Mouse (Mus musculus) midbrain, embryonic 16.5 days (tissue): ENCODE measurements at regions not wholly inside any gene's neighbourhood (a gene's known extent, or its start where the extent isn't known, plus 50 kb on each side); places are given as distances from the start of the nearest gene placed in this dataset.

Experiments used
- ATAC-seq: fragments of 200-750 bp; cut with Nextera tagmentation; 2 replicates; pipeline ENCODE4 v1.8.0; 2017; ENCODE audit warnings: moderate TSS enrichment
- H3K27ac ChIP-seq: fragments of 300-500 bp; sonication (generic); 2 replicates; pipeline ENCODE4 v1.5.1; 2014; ENCODE audit warnings: mild to moderate bottlenecking, low read length, mixed read lengths
- H3K27me3 ChIP-seq: fragments of 300-500 bp; sonication (generic); 2 replicates; pipeline ENCODE4 v1.6.1; 2014; ENCODE audit warnings: low read depth, low read length, mixed read lengths; ENCODE audit not compliant: control insufficient read depth, insufficient read depth
- H3K36me3 ChIP-seq: fragments of 300-500 bp; sonication (generic); 2 replicates; pipeline ENCODE4 v1.6.1; 2014; ENCODE audit warnings: mild to moderate bottlenecking, low read length, moderate library complexity, mixed read lengths; ENCODE audit not compliant: control insufficient read depth, insufficient read depth
- H3K4me1 ChIP-seq: fragments of 300-500 bp; sonication (generic); 2 replicates; pipeline ENCODE4 v1.6.1; 2014; ENCODE audit warnings: mild to moderate bottlenecking, low read length, mixed read lengths; ENCODE audit not compliant: control insufficient read depth, insufficient read depth
- H3K4me2 ChIP-seq: fragments of 300-500 bp; sonication (generic); 2 replicates; pipeline ENCODE4 v1.6.1; 2014; ENCODE audit warnings: mild to moderate bottlenecking, low read length, mixed read lengths
- H3K4me3 ChIP-seq: fragments of 300-500 bp; sonication (generic); 2 replicates; pipeline ENCODE4 v1.5.1; 2014; ENCODE audit warnings: low read depth, mild to moderate bottlenecking, low read length, moderate library complexity, mixed read lengths
- H3K9ac ChIP-seq: fragments of 300-500 bp; sonication (generic); 2 replicates; pipeline ENCODE4 v1.6.1; 2014; ENCODE audit warnings: low read depth, low read length, mixed read lengths
- H3K9me3 ChIP-seq: fragments of 300-500 bp; sonication (generic); replicated peaks from 2 replicates; pipeline ENCODE4 v1.6.1; 2014; ENCODE audit warnings: mild to moderate bottlenecking, low read length, mixed read lengths; ENCODE audit not compliant: control insufficient read depth, poor library complexity, severe bottlenecking
- WGBS: fragments of 180-500 bp; shearing (Covaris S2); extraction: QIAGEN DNeasy Blood & Tissue Kit; methylation state at CpG from one replicate; pipeline ENCODE4 v1.1.7; 2014; 5-methylcytosine and 5-hydroxymethylcytosine counted together

- no peak overlapping the region for H3K4me3 ChIP-seq
- WGBS: 94% methylated on average over 4 of the region's 4 CpGs
- H3K36me3 ChIP-seq: no peaks in the 10 kb centered on the region
- H3K9me3 ChIP-seq: no peaks in the 10 kb centered on the region
- H3K9ac ChIP-seq: no peak overlapping the region
- H3K4me2 ChIP-seq: no peak overlapping the region
- no peaks in the 10 kb centered on the region for H3K27me3 ChIP-seq
- H3K4me1 ChIP-seq: no peaks in the 10 kb centered on the region
- H3K27ac ChIP-seq: no peak overlapping the region
- no peak for ATAC-seq
Observed at GRCm38 (mm10) chr3:18295921-18296320, 347.7 kb downstream of the Cypt12 start.

GRCm38 (mm10) chr3:18298699-18299098, 350.5 kb downstream of the Cypt12 start:
- H3K4me3 ChIP-seq: no peak overlapping the region
- no peak overlapping the region for H3K4me2 ChIP-seq
- 93% methylated on average over 3 of the region's 3 CpGs for WGBS

GRCm38 (mm10) chr3:18299502-18299901, 351.3 kb downstream of the Cypt12 start:
- no peak overlapping the region for H3K9ac ChIP-seq
- H3K36me3 ChIP-seq: no peaks in the 10 kb centered on the region
- no peak overlapping the region for H3K4me3 ChIP-seq
- H3K9me3 ChIP-seq: no peaks in the 10 kb centered on the region
- H3K4me1 ChIP-seq: no peaks in the 10 kb centered on the region
- WGBS: 60% methylated on average over 2 of the region's 2 CpGs
- H3K27me3 ChIP-seq: no peaks in the 10 kb centered on the region
- H3K27ac ChIP-seq: no peak overlapping the region
- no peak for ATAC-seq
- H3K4me2 ChIP-seq: no peak overlapping the region

More at GRCm38 (mm10) chr3:18298699-18299098, 350.5 kb downstream of the Cypt12 start:
- Histone ChIP-seq H3K9me3 (no peaks in the 10 kb centered on the region), H3K27ac (no peak overlapping the region), H3K36me3 (no peaks in the 10 kb centered on the region), H3K4me1 (no peaks in the 10 kb centered on the region), H3K27me3 (no peaks in the 10 kb centered on the region), H3K9ac (no peak overlapping the region)
- ATAC-seq: no peak

- Histone ChIP-seq H3K4me3 (no peak overlapping the region), H3K9ac (no peak overlapping the region), H3K4me2 (no peak overlapping the region), H3K36me3 (no peaks in the 10 kb centered on the region), H3K27me3 (no peaks in the 10 kb centered on the region), H3K4me1 (no peaks in the 10 kb centered on the region), H3K27ac (no peak overlapping the region), H3K9me3 (no peaks in the 10 kb centered on the region)
- WGBS: 92% methylated on average over 2 of the region's 2 CpGs
- no peak for ATAC-seq
Observed at GRCm38 (mm10) chr3:18319433-18319832, 371.2 kb downstream of the Cypt12 start.

GRCm38 (mm10) chr3:18333182-18333581, 385.0 kb downstream of the Cypt12 start:
- no peaks in the 10 kb centered on the region for H3K4me1 ChIP-seq
- no peak for ATAC-seq
- H3K9me3 ChIP-seq: no peaks in the 10 kb centered on the region
- no peaks in the 10 kb centered on the region for H3K36me3 ChIP-seq
- H3K27ac ChIP-seq: no peak overlapping the region
- H3K4me2 ChIP-seq: no peak overlapping the region
- no peak overlapping the region for H3K4me3 ChIP-seq
- no peaks in the 10 kb centered on the region for H3K27me3 ChIP-seq
- no peak overlapping the region for H3K9ac ChIP-seq

- H3K27me3 ChIP-seq: no peaks in the 10 kb centered on the region
- no peak overlapping the region for H3K4me2 ChIP-seq
- no peaks in the 10 kb centered on the region for H3K36me3 ChIP-seq
- no peak for ATAC-seq
- no peaks in the 10 kb centered on the region for H3K4me1 ChIP-seq
- H3K9me3 ChIP-seq: no peaks in the 10 kb centered on the region
- no peak overlapping the region for H3K4me3 ChIP-seq
- no peak overlapping the region for H3K9ac ChIP-seq
- no peak overlapping the region for H3K27ac ChIP-seq
- 46% methylated on average over 1 of the region's 1 CpGs for WGBS
Observed at GRCm38 (mm10) chr3:18339189-18339588, 391.0 kb downstream of the Cypt12 start.

GRCm38 (mm10) chr3:18341757-18342156, 393.5 kb downstream of the Cypt12 start:
- WGBS: 82% methylated on average over 8 of the region's 8 CpGs

GRCm38 (mm10) chr3:18378014-18379005, 430.1 kb downstream of the Cypt12 start:
- H3K36me3 ChIP-seq: no peaks in the 10 kb centered on the region
- H3K27ac ChIP-seq: no peak overlapping the region
- H3K4me1 ChIP-seq: no peaks in the 10 kb centered on the region
- WGBS: 68% methylated on average over 8 of the region's 8 CpGs
- H3K4me3 ChIP-seq: no peak overlapping the region
- no peaks in the 10 kb centered on the region for H3K27me3 ChIP-seq
- no peaks in the 10 kb centered on the region for H3K9me3 ChIP-seq
- H3K4me2 ChIP-seq: no peak overlapping the region
- peak; percentile 76 for ATAC-seq
- no peak overlapping the region for H3K9ac ChIP-seq

More at GRCm38 (mm10) chr3:18341757-18342156, 393.5 kb downstream of the Cypt12 start:
- no peak overlapping the region for H3K4me3 ChIP-seq
- no peaks in the 10 kb centered on the region for H3K9me3 ChIP-seq
- ATAC-seq: no peak
- no peaks in the 10 kb centered on the region for H3K36me3 ChIP-seq
- no peak overlapping the region for H3K4me2 ChIP-seq
- H3K9ac ChIP-seq: no peak overlapping the region
- no peaks in the 10 kb centered on the region for H3K27me3 ChIP-seq
- H3K27ac ChIP-seq: no peak overlapping the region
- no peaks in the 10 kb centered on the region for H3K4me1 ChIP-seq

GRCm38 (mm10) chr3:18421886-18422575, 473.8 kb downstream of the Cypt12 start:
- Histone ChIP-seq H3K4me3 (no peak overlapping the region), H3K36me3 (no peaks in the 10 kb centered on the region), H3K4me2 (no peak overlapping the region), H3K27me3 (no peaks in the 10 kb centered on the region), H3K9me3 (no peaks in the 10 kb centered on the region), H3K27ac (no peak overlapping the region), H3K4me1 (no peaks in the 10 kb centered on the region), H3K9ac (no peak overlapping the region)
- 87% methylated on average over 4 of the region's 4 CpGs for WGBS
- no peak for ATAC-seq
